Mouse (Mus musculus) midbrain, embryonic 15.5 days (tissue): ENCODE data around the gene Orai2. TPM values are rescaled to one million over a fixed set of nuclear protein-coding genes. Genes with fewer than 3 reads are reported as not detected.
A peak's percentile ranks its signal among the peaks of the same experiment; 100 is the strongest.
"Not testable (repeated sequence)": the region's sequence is repeated elsewhere in the genome, so short reads cannot be mapped to it uniquely, and the experiment has no call there.

Source experiments
- ATAC-seq: fragments of 200-750 bp; cut with Nextera tagmentation; replicated peaks from 2 replicates; pipeline ENCODE4 v1.8.0; 2017; ENCODE audit warnings: moderate TSS enrichment
- H3K27ac ChIP-seq: fragments of 300-500 bp; sonication (generic); 2 replicates; pipeline ENCODE4 v1.5.1; 2015; ENCODE audit warnings: mild to moderate bottlenecking, inconsistent platforms
- H3K27me3 ChIP-seq: fragments of 300-500 bp; sonication (generic); replicated peaks from 2 replicates; pipeline ENCODE4 v1.6.1; 2015; ENCODE audit warnings: inconsistent platforms
- H3K36me3 ChIP-seq: fragments of 300-500 bp; sonication (generic); replicated peaks from 2 replicates; pipeline ENCODE4 v1.6.1; 2015; ENCODE audit warnings: inconsistent platforms
- H3K4me1 ChIP-seq: fragments of 300-500 bp; sonication (generic); 2 replicates; pipeline ENCODE4 v1.6.1; 2015; ENCODE audit warnings: inconsistent platforms
- H3K4me2 ChIP-seq: fragments of 300-500 bp; sonication (generic); 2 replicates; pipeline ENCODE4 v1.6.1; 2015; ENCODE audit warnings: inconsistent platforms, mild to moderate bottlenecking, moderate library complexity
- H3K4me3 ChIP-seq: fragments of 300-500 bp; sonication (generic); 2 replicates; pipeline ENCODE4 v1.5.1; 2015; ENCODE audit warnings: mild to moderate bottlenecking, inconsistent platforms
- H3K9ac ChIP-seq: fragments of 300-500 bp; sonication (generic); 2 replicates; pipeline ENCODE4 v1.6.1; 2015; ENCODE audit warnings: mild to moderate bottlenecking, inconsistent platforms
- H3K9me3 ChIP-seq: fragments of 300-500 bp; sonication (generic); 2 replicates; pipeline ENCODE4 v1.6.1; 2016; ENCODE audit warnings: inconsistent platforms
- WGBS: fragments of 180-500 bp; shearing (Covaris S2); methylation state at CpG from one replicate; pipeline ENCODE4 v1.1.7; 2015; ENCODE audit warnings: mixed read lengths; 5-methylcytosine and 5-hydroxymethylcytosine counted together
- polyA plus RNA-seq: library from polyadenylated mRNA; unstranded; fragments of >200 nt; fragmentation: Nextera tagmentation; extraction: Ambion mirVana; gene quantifications from 2 replicates; pipeline ENCODE4 v1.2.1, GENCODE M21; 2015

Gene Orai2
- polyA plus RNA-seq, 1 experiment from 2014 or later, result 52.0 TPM

DNA sequence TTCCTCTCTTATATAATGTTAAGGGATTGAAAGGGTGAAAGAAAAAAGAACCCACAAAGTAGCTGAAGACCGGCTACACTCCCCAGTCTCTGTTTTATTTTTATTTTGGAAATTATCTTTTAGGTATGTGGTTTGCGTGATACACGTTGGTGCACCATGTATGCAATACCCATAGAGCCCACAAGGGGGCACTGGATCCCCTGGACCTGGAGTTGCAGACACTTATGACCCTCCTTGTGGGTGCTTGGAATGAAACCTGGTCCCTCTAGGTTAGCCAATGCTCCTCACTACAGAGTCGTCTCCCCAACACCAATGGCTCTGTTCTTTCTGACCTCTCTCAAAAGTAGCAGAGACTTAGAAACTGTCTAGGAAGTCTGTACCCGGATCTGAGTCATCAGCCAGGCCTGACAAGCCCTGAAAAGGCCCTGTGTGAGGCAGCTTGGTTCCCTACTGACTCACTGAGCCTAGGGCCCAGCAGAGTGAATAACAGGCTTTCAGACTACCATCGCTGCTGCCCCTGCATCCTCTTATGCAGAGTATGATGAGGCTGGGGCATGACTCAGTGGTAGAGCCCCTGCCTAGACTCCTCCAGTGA lies 27.3 kb downstream of the Orai2 start:
- no peak for ATAC-seq
- no peaks in the 10 kb centered on the region for H3K27me3 ChIP-seq
- 85% methylated on average over 6 of the region's 6 CpGs for WGBS
- H3K9me3 ChIP-seq, result no peaks in the 10 kb centered on the region
- no peak overlapping the region for H3K4me3 ChIP-seq
- H3K4me1 ChIP-seq, result 0 out of 2 replicates have a peak, but pooled peaks cover under 1% of the 10 kb centered on the region
- H3K9ac ChIP-seq, result no peak overlapping the region
- no peak overlapping the region for H3K4me2 ChIP-seq
- peaks cover 14% of the 10 kb centered on the region for H3K36me3 ChIP-seq
- no peak overlapping the region for H3K27ac ChIP-seq

DNA sequence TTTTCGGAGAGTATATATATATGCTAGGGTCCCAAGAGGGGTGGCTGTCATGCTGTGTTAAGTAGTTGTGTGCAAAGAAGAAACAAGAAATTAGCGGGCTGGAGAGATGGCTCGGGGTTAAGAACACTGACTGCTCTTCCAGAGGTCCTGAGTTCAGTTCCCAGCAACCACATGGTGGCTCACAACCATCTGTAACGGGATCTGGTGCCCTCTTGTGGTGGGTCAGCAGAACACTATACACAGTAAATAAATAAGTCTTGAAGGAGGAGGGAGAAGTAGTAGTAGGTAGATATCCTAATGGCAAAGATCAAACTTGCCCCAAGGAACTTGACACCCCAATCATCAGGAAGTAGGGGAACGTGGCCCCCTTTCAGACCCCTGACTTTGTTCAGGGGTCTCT lies 27.8 kb downstream of the Orai2 start:
- H3K27me3 ChIP-seq, result no peaks in the 10 kb centered on the region
- no peak overlapping the region for H3K4me3 ChIP-seq
- no peak overlapping the region for H3K9ac ChIP-seq
- 0 out of 2 replicates have a peak, but pooled peaks cover 4% of the 10 kb centered on the region for H3K4me1 ChIP-seq
- no peaks in the 10 kb centered on the region for H3K9me3 ChIP-seq
- H3K4me2 ChIP-seq, result no peak overlapping the region
- 79% methylated on average over 5 of the region's 5 CpGs for WGBS
- ATAC-seq, result no peak
- H3K27ac ChIP-seq, result no peak overlapping the region
- H3K36me3 ChIP-seq, result peaks cover 14% of the 10 kb centered on the region

DNA sequence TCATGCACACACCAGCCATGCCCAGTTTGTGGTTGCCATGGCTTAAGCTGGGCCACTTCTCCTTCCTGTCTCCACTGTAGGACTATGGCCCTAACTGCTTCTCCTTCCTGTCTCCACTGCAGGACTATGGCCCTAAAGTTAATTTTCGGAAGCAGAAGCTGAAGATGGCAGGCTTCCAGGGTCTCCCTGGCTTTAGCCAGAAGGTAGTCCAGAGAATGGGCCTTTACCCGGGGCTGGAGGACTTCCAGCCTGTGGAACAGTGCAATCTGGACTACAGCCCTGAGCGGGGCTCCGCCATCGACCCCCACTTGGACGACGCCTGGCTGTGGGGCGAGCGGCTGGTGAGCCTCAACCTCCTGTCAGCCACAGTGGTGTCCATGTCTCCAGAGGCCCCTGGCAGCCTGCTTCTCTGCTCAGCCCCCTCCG lies 30.4 kb downstream of the Orai2 start:
- H3K27me3 ChIP-seq, result no peaks in the 10 kb centered on the region
- H3K4me3 ChIP-seq, result no peak overlapping the region
- H3K9me3 ChIP-seq, result no peaks in the 10 kb centered on the region
- ATAC-seq, result no peak
- WGBS, result 95% methylated on average over 10 of the region's 10 CpGs
- H3K36me3 ChIP-seq, result peaks cover 14% of the 10 kb centered on the region
- H3K27ac ChIP-seq, result no peak overlapping the region
- no peak overlapping the region for H3K4me2 ChIP-seq
- H3K9ac ChIP-seq, result no peak overlapping the region
- H3K4me1 ChIP-seq, result peaks cover 20% of the 10 kb centered on the region

DNA sequence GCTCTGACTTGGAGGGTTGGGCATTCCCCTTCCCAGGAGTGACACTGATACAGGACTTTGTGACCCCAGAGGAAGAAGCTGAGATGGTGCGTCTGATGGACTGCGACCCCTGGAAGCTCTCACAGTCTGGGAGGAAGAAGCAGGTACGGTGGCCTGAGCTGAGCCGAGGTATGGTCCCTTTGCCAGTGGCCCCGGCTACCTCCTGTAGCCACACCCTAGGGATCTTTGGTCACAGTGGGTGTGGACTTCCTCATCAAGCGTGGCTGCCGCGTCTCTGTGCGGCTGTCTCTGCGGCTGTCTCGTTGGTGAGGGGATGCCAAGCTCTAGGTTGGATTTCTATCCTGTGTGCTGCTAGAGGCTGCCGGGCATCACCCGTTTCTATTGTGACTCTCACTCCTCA lies 31.1 kb downstream of the Orai2 start:
- no peak for ATAC-seq
- no peak overlapping the region for H3K9ac ChIP-seq

GRCm38 (mm10) chr5:136137658-136138274 lies 32.7 kb downstream of the Orai2 start:
- Histone ChIP-seq H3K4me3 (no peak overlapping the region), H3K4me2 (peak overlapping the region; percentile 84), H3K4me1 (peaks cover 27% of the 10 kb centered on the region), H3K36me3 (peaks cover 14% of the 10 kb centered on the region), H3K9me3 (no peaks in the 10 kb centered on the region), H3K27me3 (no peaks in the 10 kb centered on the region), H3K9ac (no peak overlapping the region), H3K27ac (no peak overlapping the region)
- ATAC-seq, result no peak
- 77% methylated on average over 13 of the region's 13 CpGs for WGBS

More for the DNA sequence above, 31.1 kb downstream of the Orai2 start:
- Histone ChIP-seq H3K4me1 (peaks cover 27% of the 10 kb centered on the region), H3K27ac (no peak overlapping the region), H3K27me3 (no peaks in the 10 kb centered on the region), H3K36me3 (peaks cover 14% of the 10 kb centered on the region), H3K4me2 (no peak overlapping the region), H3K9me3 (no peaks in the 10 kb centered on the region), H3K4me3 (no peak overlapping the region)
- WGBS, result 96% methylated on average over 13 of the region's 13 CpGs

- Histone ChIP-seq H3K4me2 (peak overlapping the region; percentile 84), H3K4me1 (peaks cover 27% of the 10 kb centered on the region), H3K9me3 (no peaks in the 10 kb centered on the region), H3K27ac (peak overlapping the region; percentile 51; the same call in 1 of the 2 replicates), H3K27me3 (no peaks in the 10 kb centered on the region), H3K36me3 (peaks cover 11% of the 10 kb centered on the region), H3K4me3 (peak overlapping the region; percentile 79), H3K9ac (peak overlapping the region; percentile 71)
- ATAC-seq, result peak; percentile 18; the same call in 1 of the 2 replicates
- 8% methylated on average over 20 of the region's 20 CpGs for WGBS
Measured at GRCm38 (mm10) chr5:136136292-136136990, 34.1 kb downstream of the Orai2 start.

GRCm38 (mm10) chr5:136135571-136136291 lies 34.8 kb downstream of the Orai2 start, which contains the start of the genes Lrwd1 and Alkbh4:
Gene Lrwd1 (minus strand): TSS chr5:136136074.
Gene Alkbh4 (plus strand): TSS chr5:136136146.
- no peaks in the 10 kb centered on the region for H3K27me3 ChIP-seq
- H3K9me3 ChIP-seq, result no peaks in the 10 kb centered on the region
- peak within 1 kb of the TSS; percentile 71 for H3K9ac ChIP-seq
- H3K4me1 ChIP-seq, result peaks cover 27% of the 10 kb centered on the region
- peak within 1 kb of the TSS; percentile 54; the same call in 1 of the 2 replicates for H3K27ac ChIP-seq
- peak within 1 kb of the TSS; percentile 84 for H3K4me2 ChIP-seq
- H3K4me3 ChIP-seq, result peak within 1 kb of the TSS; percentile 79
- H3K36me3 ChIP-seq, result peaks cover 8% of the 10 kb centered on the region
- peak; percentile 93 for ATAC-seq
- WGBS, result under 1% methylated on average over 60 of the region's 60 CpGs

- no peak overlapping the region for H3K4me3 ChIP-seq
- H3K36me3 ChIP-seq, result peaks cover 40% of the 10 kb centered on the region
- WGBS, result 88% methylated on average over 10 of the region's 10 CpGs
- H3K4me2 ChIP-seq, result no peak overlapping the region
- ATAC-seq, result no peak
- H3K27me3 ChIP-seq, result no peaks in the 10 kb centered on the region
- no peak overlapping the region for H3K27ac ChIP-seq
- H3K4me1 ChIP-seq, result peaks cover 17% of the 10 kb centered on the region
- no peaks in the 10 kb centered on the region for H3K9me3 ChIP-seq
- no peak overlapping the region for H3K9ac ChIP-seq
Measured at GRCm38 (mm10) chr5:136122165-136122564, 48.3 kb downstream of the Orai2 start.

DNA sequence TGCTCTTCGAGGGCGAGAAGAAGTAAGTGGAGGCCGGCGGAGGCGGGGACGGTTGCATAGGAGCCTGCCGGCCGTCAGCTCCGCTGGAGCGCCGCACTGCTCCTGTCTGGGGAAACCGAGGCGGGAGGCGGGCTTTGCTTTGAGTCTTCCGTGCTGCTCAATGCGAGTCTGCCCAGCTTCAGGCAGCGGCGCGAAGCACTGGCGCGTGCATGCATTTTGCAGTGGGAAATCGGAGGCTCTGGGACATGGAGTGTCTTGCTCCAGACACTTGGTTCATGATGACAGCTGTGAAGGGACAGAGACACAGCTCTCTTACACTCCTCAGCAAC lies 53.8 kb downstream of the Orai2 start:
- H3K27me3 ChIP-seq, result no peaks in the 10 kb centered on the region
- H3K27ac ChIP-seq, result peak overlapping the region; percentile 83
- peak overlapping the region; percentile 98 for H3K4me3 ChIP-seq
- no peaks in the 10 kb centered on the region for H3K9me3 ChIP-seq
- H3K9ac ChIP-seq, result peak overlapping the region; percentile 98
- peak overlapping the region; percentile 94 for H3K4me2 ChIP-seq
- peak; percentile 69 for ATAC-seq
- peaks cover 18% of the 10 kb centered on the region for H3K36me3 ChIP-seq
- WGBS, result 0% methylated on average over 22 of the region's 22 CpGs
- peaks cover 26% of the 10 kb centered on the region for H3K4me1 ChIP-seq

DNA sequence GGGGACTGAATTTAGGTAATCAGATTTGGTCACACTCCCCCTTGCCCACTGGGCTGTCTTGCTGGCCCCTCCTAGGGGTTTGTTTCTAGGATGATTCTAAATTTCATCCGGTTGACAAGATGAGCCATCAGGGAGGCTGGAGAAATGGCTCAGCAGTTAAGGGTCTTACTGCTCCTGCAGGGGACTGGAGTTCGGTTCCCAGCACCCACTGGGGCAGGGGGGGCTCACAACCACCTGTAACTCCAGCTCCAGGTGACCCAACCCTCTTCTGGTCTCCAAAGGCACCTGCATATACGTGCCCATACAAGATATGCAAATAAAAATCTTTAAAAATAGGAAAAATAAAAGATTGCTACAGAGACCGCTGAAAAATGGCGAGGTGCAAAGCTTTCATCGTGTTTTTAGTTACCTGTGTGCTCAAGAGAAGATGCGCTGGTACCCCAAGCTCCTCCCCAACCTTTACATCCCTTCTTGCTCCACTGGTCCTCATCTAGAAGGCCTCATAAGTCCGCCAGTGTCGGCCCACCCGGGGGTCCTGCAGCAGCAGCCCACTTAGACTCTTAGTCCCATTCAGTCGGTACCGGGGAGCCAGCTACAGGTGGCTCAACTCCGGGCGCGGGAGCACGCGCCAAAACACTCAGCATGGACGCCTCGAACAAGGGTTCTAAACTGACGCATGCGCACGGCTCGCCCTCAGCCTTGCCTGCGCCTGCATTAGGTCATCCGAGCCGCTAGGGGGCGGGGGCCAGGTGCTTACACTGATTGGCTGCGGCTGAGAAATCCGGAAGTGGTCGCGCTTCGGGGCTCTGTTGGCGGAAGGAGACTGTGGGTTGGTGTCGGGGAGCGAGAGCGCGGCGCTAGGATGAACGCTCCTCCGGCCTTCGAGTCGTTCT lies 54.4 kb downstream of the Orai2 start, which contains the start of gene Polr2j:
Polr2j (plus strand) TSS at position 741 of the 893 bp plus-strand sequence.
- no peaks in the 10 kb centered on the region for H3K27me3 ChIP-seq
- peak within 1 kb of the TSS; percentile 94 for H3K4me2 ChIP-seq
- peaks cover 12% of the 10 kb centered on the region for H3K36me3 ChIP-seq
- H3K27ac ChIP-seq, result peak within 1 kb of the TSS; percentile 83
- H3K9ac ChIP-seq, result peak within 1 kb of the TSS; percentile 98
- ATAC-seq, result peak; percentile 95
- WGBS, result 3% methylated on average over 42 of the region's 42 CpGs
- peaks cover 26% of the 10 kb centered on the region for H3K4me1 ChIP-seq
- no peaks in the 10 kb centered on the region for H3K9me3 ChIP-seq
- H3K4me3 ChIP-seq, result peak within 1 kb of the TSS; percentile 98

DNA sequence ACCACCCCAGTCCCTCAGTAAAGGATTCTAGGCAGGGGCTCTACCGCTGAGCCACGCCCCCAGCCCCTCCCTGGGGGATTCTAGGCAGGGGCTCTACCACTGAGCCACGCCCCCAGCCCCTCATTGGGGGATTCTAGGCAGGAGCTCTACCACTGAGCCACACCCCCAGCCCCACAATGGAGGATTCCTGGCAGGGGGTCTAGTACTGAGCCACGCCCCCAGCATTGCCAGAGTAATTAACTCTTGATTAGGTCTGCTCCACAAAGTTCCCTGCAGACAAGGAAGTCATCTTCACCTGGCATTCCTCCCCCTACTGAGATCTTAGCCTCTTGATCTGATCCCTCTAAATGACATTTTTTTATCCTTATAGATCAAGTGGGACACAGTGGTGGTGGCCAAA lies 57.0 kb downstream of the Orai2 start:
- WGBS, result 42% methylated on average over 4 of the region's 4 CpGs
- not testable (repeated sequence) for H3K9me3 ChIP-seq, H3K9ac ChIP-seq

More for the DNA sequence above, 57.0 kb downstream of the Orai2 start:
- not testable (repeated sequence) for ATAC-seq, H3K27ac ChIP-seq, H3K4me2 ChIP-seq, H3K27me3 ChIP-seq, H3K36me3 ChIP-seq, H3K4me3 ChIP-seq
- H3K4me1 ChIP-seq, result peaks cover 23% of the 10 kb centered on the region
